Mouse (Mus musculus) midbrain, embryonic 12.5 days (tissue): ENCODE data around the gene Ccdc42. TPM values are rescaled to one million over a fixed set of nuclear protein-coding genes. Genes with fewer than 3 reads are reported as not detected.

ENCODE experiments used
- ATAC-seq: fragments of 200-750 bp; cut with Nextera tagmentation; 2 replicates; pipeline ENCODE4 v1.8.0; 2017; ENCODE audit warnings: low read depth, moderate TSS enrichment, moderate library complexity; ENCODE audit not compliant: low FRiP score
- H3K27ac ChIP-seq: fragments of 300-500 bp; sonication (generic); replicated peaks from 2 replicates; pipeline ENCODE4 v1.5.1; 2016; ENCODE audit warnings: mild to moderate bottlenecking
- H3K27me3 ChIP-seq: fragments of 300-500 bp; sonication (generic); 2 replicates; pipeline ENCODE4 v1.6.1; 2016; ENCODE audit warnings: mild to moderate bottlenecking
- H3K36me3 ChIP-seq: fragments of 300-500 bp; sonication (generic); 2 replicates; pipeline ENCODE4 v1.6.1; 2016
- H3K4me1 ChIP-seq: fragments of 300-500 bp; sonication (generic); 2 replicates; pipeline ENCODE4 v1.6.1; 2016
- H3K4me2 ChIP-seq: fragments of 300-500 bp; sonication (generic); replicated peaks from 2 replicates; pipeline ENCODE4 v1.6.1; 2016; ENCODE audit warnings: mild to moderate bottlenecking, moderate library complexity
- H3K4me3 ChIP-seq: fragments of 300-500 bp; sonication (generic); 2 replicates; pipeline ENCODE4 v1.5.1; 2016; ENCODE audit warnings: mild to moderate bottlenecking
- H3K9ac ChIP-seq: fragments of 300-500 bp; sonication (generic); replicated peaks from 2 replicates; pipeline ENCODE4 v1.6.1; 2016; ENCODE audit warnings: mild to moderate bottlenecking, moderate library complexity
- H3K9me3 ChIP-seq: fragments of 300-500 bp; sonication (generic); 2 replicates; pipeline ENCODE4 v1.6.1; 2016; ENCODE audit warnings: mild to moderate bottlenecking
- WGBS: fragments of 180-500 bp; shearing (Covaris S2); methylation state at CpG from one replicate; pipeline ENCODE4 v1.1.7; 2016; 5-methylcytosine and 5-hydroxymethylcytosine counted together
- polyA plus RNA-seq: library from polyadenylated mRNA; unstranded; fragments of >200 nt; fragmentation: Nextera tagmentation; extraction: Ambion mirVana; gene quantifications from 2 replicates; pipeline ENCODE4 v1.2.1, GENCODE M21; 2016

Gene Ccdc42
- polyA plus RNA-seq, 1 experiment from 2014 or later, result 0.87 TPM

DNA sequence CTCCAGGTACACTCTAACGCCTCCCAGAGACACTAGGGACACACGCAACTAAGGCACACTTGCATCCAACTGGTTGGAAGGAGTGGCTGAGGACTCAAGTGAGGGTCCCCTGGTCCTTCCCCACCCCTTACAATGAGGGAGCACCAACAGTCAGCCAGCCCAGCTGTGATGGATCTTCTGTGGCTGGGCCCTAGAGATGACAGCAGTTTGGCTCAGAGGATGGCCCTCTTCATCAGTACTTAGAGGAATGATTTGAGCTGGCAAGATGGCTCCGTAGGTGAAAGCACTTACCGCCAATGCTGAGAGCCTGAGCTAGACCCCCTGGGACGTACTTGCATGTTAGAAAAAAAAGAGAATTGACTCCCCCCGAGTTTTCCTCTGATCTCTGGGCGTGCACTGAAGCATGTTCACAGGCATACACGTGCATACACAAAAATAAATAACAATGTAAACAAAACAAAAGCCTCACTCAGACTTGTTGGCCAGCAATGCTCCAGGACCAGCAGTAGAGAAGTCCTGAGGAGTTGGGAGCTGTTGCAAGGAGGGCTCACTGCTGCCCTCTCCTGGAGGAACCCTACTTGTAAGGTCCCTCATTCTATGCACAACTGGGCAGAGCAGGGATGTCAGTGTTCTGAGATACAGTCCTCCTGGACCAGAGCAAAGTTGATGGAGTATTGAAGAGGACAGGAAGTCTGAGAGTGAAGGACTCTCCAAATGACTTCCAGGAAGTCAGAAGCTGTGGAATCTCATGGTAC lies 2.4 kb downstream of the Ccdc42 start:
- Histone ChIP-seq H3K9ac (no peak overlapping the region), H3K36me3 (no peaks in the 10 kb centered on the region), H3K4me1 (peaks cover 17% of the 10 kb centered on the region), H3K4me3 (no peak overlapping the region), H3K9me3 (no peaks in the 10 kb centered on the region), H3K27me3 (peaks cover 17% of the 10 kb centered on the region), H3K4me2 (no peak overlapping the region), H3K27ac (no peak overlapping the region)
- 70% methylated on average over 8 of the region's 8 CpGs for WGBS
- no peak for ATAC-seq

DNA sequence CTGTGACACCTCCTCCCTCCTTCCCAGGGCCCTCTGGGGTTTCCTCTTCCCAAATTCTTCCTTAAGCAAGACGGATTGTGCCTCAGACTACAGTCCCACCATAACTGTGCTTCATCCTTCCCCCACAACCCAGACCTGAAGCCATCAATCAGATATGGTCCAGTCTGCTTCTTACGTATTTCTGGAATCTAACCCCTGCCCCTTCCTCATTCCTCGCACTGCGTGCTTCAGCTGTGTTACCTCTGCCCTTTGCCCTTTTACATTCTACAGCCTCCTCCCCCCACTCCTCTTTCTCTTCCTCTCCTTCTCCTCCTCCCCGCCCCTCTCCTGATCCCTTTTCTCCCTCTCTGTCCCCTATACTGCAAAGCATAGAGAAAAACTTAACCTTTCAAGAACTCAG lies 4.9 kb downstream of the Ccdc42 start:
- 12% methylated on average over 5 of the region's 5 CpGs for WGBS
- H3K4me3 ChIP-seq, result no peak overlapping the region
- no peak overlapping the region for H3K9ac ChIP-seq
- no peak overlapping the region for H3K4me2 ChIP-seq
- H3K27ac ChIP-seq, result no peak overlapping the region
- H3K36me3 ChIP-seq, result no peaks in the 10 kb centered on the region
- peaks cover 16% of the 10 kb centered on the region for H3K4me1 ChIP-seq
- H3K27me3 ChIP-seq, result peaks cover 20% of the 10 kb centered on the region
- no peak for ATAC-seq
- no peaks in the 10 kb centered on the region for H3K9me3 ChIP-seq

DNA sequence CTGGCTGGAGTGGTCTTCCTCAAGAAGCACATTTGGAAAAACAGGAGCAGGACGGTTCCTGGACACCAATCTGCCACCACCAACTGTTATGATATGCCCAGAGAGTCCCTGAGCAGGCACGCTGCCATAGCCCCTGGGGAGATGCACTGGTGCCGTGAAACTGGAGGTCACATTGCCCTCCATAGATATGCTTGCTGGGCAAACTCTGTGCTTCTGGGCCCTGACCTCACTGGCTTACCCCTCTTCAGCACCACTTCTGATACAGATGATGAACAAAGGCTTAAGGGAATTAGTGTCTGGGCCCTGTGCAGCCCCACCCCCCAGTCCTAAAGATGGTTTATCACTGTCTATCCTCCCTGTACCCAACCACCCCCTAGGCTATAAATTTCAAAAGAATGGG lies 6.4 kb downstream of the Ccdc42 start:
- Histone ChIP-seq H3K9me3 (no peaks in the 10 kb centered on the region), H3K4me2 (no peak overlapping the region), H3K27me3 (peaks cover 20% of the 10 kb centered on the region), H3K4me1 (peaks cover 16% of the 10 kb centered on the region), H3K4me3 (no peak overlapping the region), H3K36me3 (no peaks in the 10 kb centered on the region), H3K27ac (no peak overlapping the region), H3K9ac (no peak overlapping the region)
- ATAC-seq, result no peak
- WGBS, result 63% methylated on average over 3 of the region's 3 CpGs

DNA sequence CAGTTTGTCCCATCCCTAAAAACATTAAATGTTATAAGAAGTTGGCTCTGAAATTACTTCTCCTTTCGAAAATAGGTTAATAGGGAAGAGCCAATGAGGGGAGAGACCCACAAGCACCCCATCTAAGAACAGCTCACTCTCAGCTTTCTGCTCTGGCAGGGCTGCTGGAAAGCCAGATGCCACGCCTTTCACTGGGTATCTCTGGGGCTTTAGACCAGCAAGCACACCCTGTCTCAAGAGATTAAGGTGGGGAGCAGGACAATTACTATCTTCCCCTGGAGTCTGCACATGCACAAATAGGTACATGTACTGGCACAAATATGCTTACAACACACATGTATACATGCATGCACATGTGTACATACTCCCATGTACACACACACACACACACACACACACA lies 11.1 kb downstream of the Ccdc42 start:
- Histone ChIP-seq H3K36me3 (no peaks in the 10 kb centered on the region), H3K4me3 (no peak overlapping the region), H3K9me3 (no peaks in the 10 kb centered on the region), H3K4me1 (peaks cover 22% of the 10 kb centered on the region), H3K9ac (no peak overlapping the region), H3K4me2 (no peak overlapping the region), H3K27me3 (peaks cover 7% of the 10 kb centered on the region; the same call in 1 of the 2 replicates), H3K27ac (no peak overlapping the region)
- 81% methylated on average over 2 of the region's 2 CpGs for WGBS
- no peak for ATAC-seq

DNA sequence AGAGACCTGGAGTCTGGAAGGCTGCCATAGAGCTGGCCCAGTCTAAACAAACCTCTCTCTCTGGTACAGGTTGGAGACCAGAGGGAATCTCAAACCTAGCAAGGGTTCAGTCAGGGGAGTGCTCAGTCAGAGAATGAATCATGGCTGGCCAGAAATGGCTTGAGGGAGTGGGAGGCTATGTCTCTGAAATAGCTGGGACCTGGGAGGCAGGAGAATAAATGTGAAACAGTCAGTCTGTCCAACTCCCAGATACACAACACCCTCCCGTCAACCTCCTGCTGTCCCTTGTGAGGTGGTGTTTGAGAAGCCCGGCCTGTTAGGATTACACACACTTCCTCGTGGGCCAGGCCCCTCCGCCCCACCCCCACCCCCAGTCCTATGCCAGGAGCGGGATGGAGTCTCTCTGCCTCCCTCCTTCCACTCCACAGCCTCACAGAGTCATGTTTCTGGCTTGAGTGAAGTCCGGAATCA lies 13.8 kb downstream of the Ccdc42 start:
- Histone ChIP-seq H3K27me3 (no peaks in the 10 kb centered on the region; the same call in 1 of the 2 replicates), H3K27ac (no peak overlapping the region), H3K9me3 (no peaks in the 10 kb centered on the region), H3K9ac (no peak overlapping the region), H3K4me3 (no peak overlapping the region), H3K4me2 (no peak overlapping the region), H3K4me1 (peaks cover 18% of the 10 kb centered on the region), H3K36me3 (no peaks in the 10 kb centered on the region)
- ATAC-seq, result no peak
- WGBS, result 43% methylated on average over 6 of the region's 6 CpGs

DNA sequence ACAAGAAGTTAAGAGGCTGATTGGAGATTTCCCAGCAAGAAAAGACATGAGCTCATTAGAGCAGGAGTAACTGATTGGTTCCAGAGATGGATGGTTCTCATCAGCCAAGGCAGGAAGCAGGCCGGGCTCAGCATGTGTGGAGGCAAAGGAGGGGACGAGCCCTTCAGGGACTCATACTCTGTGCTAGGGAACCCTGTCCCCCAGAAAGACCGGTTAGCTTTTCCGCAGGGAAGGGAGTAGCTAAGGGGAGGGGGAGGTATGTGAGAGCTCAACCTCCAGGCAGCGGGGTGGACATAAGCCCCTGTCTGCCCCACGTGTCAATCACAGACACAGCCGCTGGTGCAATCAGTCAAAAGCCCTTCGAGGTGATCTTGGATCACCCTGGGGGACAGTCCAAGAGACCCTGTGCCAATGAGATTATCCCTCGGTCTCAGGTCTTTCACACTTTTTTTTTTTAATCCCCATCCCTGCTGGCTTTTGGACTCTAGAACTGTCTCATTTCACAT lies 14.7 kb downstream of the Ccdc42 start:
- H3K36me3 ChIP-seq, result no peaks in the 10 kb centered on the region
- H3K27me3 ChIP-seq, result no peaks in the 10 kb centered on the region; the same call in 1 of the 2 replicates
- ATAC-seq, result peak; percentile 34; the same call in 1 of the 2 replicates
- no peaks in the 10 kb centered on the region for H3K9me3 ChIP-seq
- H3K27ac ChIP-seq, result peak overlapping the region; percentile 56; the same call in 1 of the 2 replicates
- peaks cover 18% of the 10 kb centered on the region for H3K4me1 ChIP-seq
- WGBS, result 5% methylated on average over 9 of the region's 9 CpGs
- no peak overlapping the region for H3K4me2 ChIP-seq
- H3K4me3 ChIP-seq, result no peak overlapping the region
- H3K9ac ChIP-seq, result no peak overlapping the region

DNA sequence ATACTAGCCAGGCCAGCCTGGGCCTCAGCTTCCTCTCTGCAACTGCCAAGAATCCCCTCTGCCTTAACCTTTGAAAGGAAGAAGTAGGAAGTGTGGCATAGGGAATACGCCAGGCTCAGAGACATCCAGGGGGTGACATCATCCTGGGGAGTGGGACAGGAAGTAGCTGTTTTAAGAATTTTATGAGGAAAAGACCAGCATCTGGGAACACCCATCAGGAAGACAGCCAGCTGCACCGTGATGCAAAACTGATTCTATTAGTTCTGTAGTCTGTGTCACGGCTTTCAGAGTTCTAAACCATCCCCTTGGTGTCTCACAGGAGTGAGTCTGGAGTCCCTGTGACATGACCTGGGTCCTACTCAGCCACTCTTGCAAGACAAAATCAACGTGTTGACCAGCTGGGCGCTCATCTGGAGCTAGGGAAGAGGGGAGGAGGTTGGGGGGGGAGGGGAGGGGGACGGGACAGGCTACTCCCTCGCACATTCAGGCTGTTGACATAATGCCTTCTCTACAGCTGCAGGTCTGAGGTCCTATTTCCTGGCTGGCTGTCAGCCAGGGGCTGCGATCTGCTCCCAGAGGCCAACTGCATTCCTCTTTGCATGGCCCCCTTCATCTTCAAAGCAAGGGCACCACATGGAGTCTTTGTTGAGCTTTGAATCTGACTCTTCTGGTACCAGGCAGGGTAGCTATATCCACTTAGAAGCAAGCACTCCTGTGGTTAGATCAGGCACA lies 15.5 kb downstream of the Ccdc42 start:
- Histone ChIP-seq H3K4me3 (no peak overlapping the region), H3K27me3 (no peaks in the 10 kb centered on the region; the same call in 1 of the 2 replicates), H3K4me2 (no peak overlapping the region), H3K36me3 (no peaks in the 10 kb centered on the region), H3K9ac (no peak overlapping the region), H3K9me3 (no peaks in the 10 kb centered on the region), H3K27ac (peak overlapping the region; percentile 42), H3K4me1 (peaks cover 18% of the 10 kb centered on the region)
- 20% methylated on average over 8 of the region's 8 CpGs for WGBS
- no peak for ATAC-seq

DNA sequence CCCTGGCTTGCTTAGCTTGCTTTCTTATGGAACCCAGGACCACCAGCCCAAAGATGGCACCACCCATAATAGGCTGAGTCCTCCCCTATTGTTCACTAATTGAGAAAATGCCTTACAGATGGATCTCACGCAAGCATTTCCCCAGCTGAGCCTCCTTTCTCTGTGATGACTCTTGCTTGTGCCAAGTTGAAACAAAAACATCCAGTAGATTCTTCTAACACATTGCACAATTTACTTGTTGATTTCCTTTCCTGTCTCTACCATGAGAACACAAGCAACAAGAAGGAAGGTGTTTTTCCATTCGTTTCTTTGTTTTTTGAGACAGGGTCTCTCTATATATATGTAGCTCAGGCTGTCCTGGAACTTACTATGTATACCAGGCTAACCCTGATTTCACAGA lies 20.2 kb downstream of the Ccdc42 start:
- no peak overlapping the region for H3K4me2 ChIP-seq
- no peaks in the 10 kb centered on the region; the same call in 1 of the 2 replicates for H3K27me3 ChIP-seq
- peaks cover 9% of the 10 kb centered on the region for H3K4me1 ChIP-seq
- 81% methylated on average over 2 of the region's 2 CpGs for whole genome bisulfite sequencing
- no peak overlapping the region for H3K4me3 ChIP-seq
- ATAC-seq, result no peak
- H3K36me3 ChIP-seq, result no peaks in the 10 kb centered on the region
- no peak overlapping the region for H3K9ac ChIP-seq
- no peaks in the 10 kb centered on the region for H3K9me3 ChIP-seq
- H3K27ac ChIP-seq, result no peak overlapping the region

DNA sequence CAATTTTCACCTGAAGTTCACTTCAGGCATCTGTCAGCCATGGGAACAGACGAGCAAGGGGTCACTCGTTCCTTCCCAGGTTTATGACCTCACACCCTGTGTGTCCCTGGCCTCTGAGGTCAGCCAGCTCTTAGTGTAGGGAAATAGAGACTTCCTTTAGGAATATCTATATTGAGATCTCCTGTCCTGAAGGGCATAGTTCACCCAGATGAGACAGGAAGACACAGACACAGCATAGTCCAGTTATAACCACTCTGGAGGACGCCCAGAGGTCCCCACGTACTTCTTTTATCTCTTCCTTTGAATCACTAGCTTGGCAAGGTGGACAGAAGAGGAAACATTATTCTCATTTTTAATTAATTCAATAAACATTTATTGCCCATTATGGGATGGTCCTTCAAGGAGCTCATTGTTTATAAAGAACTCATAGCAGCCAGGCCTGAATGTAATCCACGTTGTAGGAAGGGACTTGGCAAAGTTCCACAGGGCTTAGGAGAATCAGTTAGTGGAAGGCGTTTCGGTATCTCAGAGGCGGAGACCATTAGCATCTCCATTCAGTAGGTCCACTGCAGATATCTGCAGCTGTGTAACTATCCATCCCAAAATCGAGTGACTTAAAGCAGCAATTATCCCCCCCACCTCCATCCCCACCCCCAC lies 23.2 kb downstream of the Ccdc42 start:
- no peak overlapping the region for H3K27ac ChIP-seq
- no peak for ATAC-seq
- no peak overlapping the region for H3K9ac ChIP-seq
- no peaks in the 10 kb centered on the region for H3K27me3 ChIP-seq
- H3K4me1 ChIP-seq, result no peaks in the 10 kb centered on the region
- no peaks in the 10 kb centered on the region for H3K9me3 ChIP-seq
- no peak overlapping the region for H3K4me2 ChIP-seq
- 73% methylated on average over 9 of the region's 9 CpGs for WGBS
- no peaks in the 10 kb centered on the region for H3K36me3 ChIP-seq
- H3K4me3 ChIP-seq, result no peak overlapping the region

DNA sequence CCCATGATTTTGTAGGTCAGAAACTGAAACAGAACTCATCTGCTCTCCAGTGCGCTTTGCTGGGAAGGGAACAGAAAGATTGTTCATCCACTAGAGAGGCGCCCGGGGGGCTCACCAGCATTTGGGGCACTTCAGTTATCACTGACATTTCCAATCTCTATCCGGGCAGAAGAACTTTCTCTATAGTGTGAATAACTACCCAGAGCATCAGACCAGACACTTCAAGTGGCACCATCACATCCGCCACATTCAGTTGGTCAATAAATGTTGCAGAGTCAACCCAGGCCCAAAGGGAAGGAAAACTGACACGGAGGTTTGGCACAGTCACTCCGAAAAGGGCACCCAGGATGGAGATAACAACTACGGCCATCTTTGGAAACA lies 23.7 kb downstream of the Ccdc42 start:
- Histone ChIP-seq H3K27ac (no peak overlapping the region), H3K4me2 (no peak overlapping the region)

DNA sequence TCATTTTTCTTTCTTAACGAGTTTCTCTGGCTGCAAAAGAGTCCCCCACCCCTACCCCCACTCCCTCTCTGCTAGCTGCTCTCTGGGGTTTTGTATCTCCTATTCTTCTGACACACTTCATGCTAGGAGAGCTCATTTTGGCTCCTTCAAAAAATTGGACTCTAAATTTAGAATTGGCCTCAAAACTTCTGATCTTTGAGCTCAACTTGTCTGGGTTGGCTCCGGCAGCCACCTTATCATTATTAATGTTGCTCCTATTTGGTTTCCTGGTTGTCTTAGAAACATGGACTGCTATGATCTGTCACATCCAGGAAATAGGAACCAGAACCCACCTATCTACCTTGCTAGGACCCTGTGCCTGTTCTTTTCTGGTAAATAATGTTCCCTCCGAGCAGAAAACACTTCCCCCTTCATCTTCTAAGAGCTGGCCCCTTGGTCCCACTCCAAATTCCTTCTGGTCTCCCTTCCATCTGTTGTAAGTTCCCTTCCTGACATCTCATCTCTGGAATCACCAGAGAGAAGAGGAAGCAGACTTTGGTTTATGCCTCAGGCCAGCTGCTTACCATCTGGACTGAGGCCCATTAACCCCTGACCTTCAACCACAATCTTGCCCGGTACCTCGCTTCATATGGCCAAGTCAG lies 26.4 kb downstream of the Ccdc42 start:
- Histone ChIP-seq H3K4me3 (no peak overlapping the region), H3K27ac (no peak overlapping the region), H3K27me3 (no peaks in the 10 kb centered on the region), H3K9ac (no peak overlapping the region), H3K36me3 (no peaks in the 10 kb centered on the region), H3K9me3 (no peaks in the 10 kb centered on the region), H3K4me2 (no peak overlapping the region), H3K4me1 (no peaks in the 10 kb centered on the region)
- 73% methylated on average over 5 of the region's 5 CpGs for WGBS
- no peak for ATAC-seq

More for the DNA sequence above, 23.7 kb downstream of the Ccdc42 start:
- H3K9me3 ChIP-seq, result no peaks in the 10 kb centered on the region
- no peaks in the 10 kb centered on the region for H3K36me3 ChIP-seq
- no peak overlapping the region for H3K4me3 ChIP-seq
- WGBS, result 91% methylated on average over 8 of the region's 8 CpGs
- H3K27me3 ChIP-seq, result no peaks in the 10 kb centered on the region
- H3K9ac ChIP-seq, result no peak overlapping the region
- no peak for ATAC-seq
- H3K4me1 ChIP-seq, result no peaks in the 10 kb centered on the region
